Mouse (Mus musculus) liver, embryonic 14.5 days (tissue): ENCODE measurements around the gene Sorcs2. TPM values are rescaled to one million over a fixed set of nuclear protein-coding genes. Genes with fewer than 3 reads are reported as not detected.
A peak's percentile ranks its signal among the peaks of the same experiment; 100 is the strongest.

Experiments
- ATAC-seq: fragments of 200-750 bp; cut with Nextera tagmentation; 2 replicates; pipeline ENCODE4 v1.8.0; 2017; ENCODE audit warnings: moderate number of reproducible peaks, mild to moderate bottlenecking, moderate library complexity; ENCODE audit not compliant: insufficient read depth
- DNase-seq, 3 experiments: peaks; one replicate each; pipeline ENCODE4 v3.0.0-alpha.2; 2012 to 2013; ENCODE audit warnings: low read depth in 3 of 3, low spot score in 3 of 3
- H3K27ac ChIP-seq: fragments of 300-500 bp; sonication (generic); 2 replicates; pipeline ENCODE4 v1.5.1; 2014; ENCODE audit warnings: moderate library complexity, mild to moderate bottlenecking, control low read depth, inconsistent platforms
- H3K27me3 ChIP-seq: fragments of 300-500 bp; sonication (generic); 2 replicates; pipeline ENCODE4 v1.6.1; 2014; ENCODE audit warnings: mild to moderate bottlenecking, low read length, moderate library complexity; ENCODE audit not compliant: control insufficient read depth, insufficient read depth
- H3K36me3 ChIP-seq: fragments of 300-500 bp; sonication (generic); replicated peaks from 2 replicates; pipeline ENCODE4 v1.6.1; 2014; ENCODE audit warnings: low read depth; ENCODE audit not compliant: control insufficient read depth, insufficient read depth
- H3K4me1 ChIP-seq, 2 experiments: fragments of 200-500 bp in 1 of 2; fragments of 300-500 bp in 1 of 2; sonication (generic) in 1 of 2; replicated peaks; 2 replicates each; pipeline ENCODE4 v1.6.1; 2012 to 2014; ENCODE audit warnings: antibody characterized with exemption in 1 of 2, inconsistent platforms in 1 of 2, low read length in 1 of 2; ENCODE audit not compliant: control insufficient read depth in 2 of 2, insufficient read depth in 2 of 2
- H3K4me2 ChIP-seq: fragments of 300-500 bp; sonication (generic); 2 replicates; pipeline ENCODE4 v1.6.1; 2014; ENCODE audit warnings: low read depth, mild to moderate bottlenecking, control low read depth, moderate library complexity
- H3K4me3 ChIP-seq, 2 experiments: fragments of 200-500 bp in 1 of 2; fragments of 300-500 bp in 1 of 2; sonication (generic) in 1 of 2; 2 replicates each; pipeline ENCODE4 v1.5.1; 2012 to 2014; ENCODE audit warnings: low read depth in 2 of 2, low read length in 2 of 2, mild to moderate bottlenecking in 2 of 2, control low read depth in 1 of 2, inconsistent platforms in 1 of 2, moderate library complexity in 1 of 2; ENCODE audit not compliant: insufficient read depth in 1 of 2
- H3K9ac ChIP-seq: fragments of 300-500 bp; sonication (generic); replicated peaks from 2 replicates; pipeline ENCODE4 v1.6.1; 2014; ENCODE audit warnings: mild to moderate bottlenecking, control low read depth, moderate library complexity
- H3K9me3 ChIP-seq: fragments of 300-500 bp; sonication (generic); 2 replicates; pipeline ENCODE4 v1.6.1; 2016; ENCODE audit warnings: low read length, mixed read lengths; ENCODE audit not compliant: control insufficient read depth
- CTCF ChIP-seq: IDR thresholded peaks from 2 replicates; pipeline ENCODE4 v1.5.1; 2016; ENCODE audit warnings: antibody characterized with exemption, low read depth, control low read depth
- EP300 ChIP-seq: IDR thresholded peaks from 2 replicates; pipeline ENCODE4 v1.6.1; 2016; ENCODE audit warnings: antibody characterized with exemption, low read depth
- whole genome bisulfite sequencing: fragments of 180-500 bp; shearing (Covaris S2); extraction: QIAGEN DNeasy Blood & Tissue Kit; methylation state at CpG from one replicate; pipeline ENCODE4 v1.1.7; 2014; ENCODE audit not compliant: insufficient replicate concordance; 5-methylcytosine and 5-hydroxymethylcytosine counted together
- polyA plus RNA-seq, 2 experiments: library from polyadenylated mRNA; depleted of rRNA in 1 of 2; stranded (reverse) in 1 of 2; unstranded in 1 of 2; fragments of >200 nt; fragmentation: Nextera tagmentation in 1 of 2; extraction: Ambion mirVana in 1 of 2; gene quantifications; 2 replicates each; pipeline versions ENCODE4 v1.2.1 to v1.2.3; 2012 to 2014

Sorcs2 gene
- 0.33 and 0.42 TPM in 2 replicates for polyA plus RNA-seq (2012; rRNA removed)
- polyA plus RNA-seq (2014; fragmentation: Nextera tagmentation; extraction: Ambion mirVana), result 0.17 and 0.25 TPM in 2 replicates

DNA sequence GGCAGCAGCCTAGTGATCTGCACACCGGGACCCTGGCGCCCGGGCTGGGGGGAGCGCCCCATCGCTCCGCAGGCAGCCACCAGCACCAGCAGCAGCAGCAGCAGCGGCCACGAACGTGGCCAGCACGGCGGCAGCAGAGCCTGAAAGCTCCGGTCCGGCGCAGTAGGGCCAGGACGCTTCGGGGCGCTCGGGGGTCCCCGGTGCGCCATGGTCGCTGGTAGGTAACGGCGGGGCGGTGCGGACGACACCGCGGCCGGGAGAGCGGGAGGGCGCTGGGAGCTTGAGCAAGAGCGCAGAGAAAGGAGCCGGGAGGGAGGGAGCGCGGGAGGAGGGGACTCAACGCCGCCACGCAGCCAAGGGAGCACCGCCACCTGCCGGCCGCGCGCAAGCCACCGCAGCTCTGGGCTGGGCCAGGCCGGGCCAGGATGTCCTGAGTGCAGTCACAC, at the start of gene Sorcs2:
Gene Sorcs2 (minus strand): TSS at position 303 of the 446 bp plus-strand sequence.
- 1% methylated on average over 44 of the region's 45 CpGs for WGBS
- Histone ChIP-seq H3K36me3 (no peaks in the 10 kb centered on the region), H3K4me1 (no peaks in the 10 kb centered on the region), H3K4me2 (peak within 1 kb of the TSS; percentile 58), H3K27me3 (peaks cover 9% of the 10 kb centered on the region), H3K27ac (no peak within 1 kb of the TSS), H3K9me3 (no peaks in the 10 kb centered on the region), H3K4me3 (peak within 1 kb of the TSS; percentile 42 to 45), H3K9ac (no peak within 1 kb of the TSS)
- no peak for ATAC-seq
- TF ChIP-seq EP300 (no peak), CTCF (peak; percentile 67)
- peak in 2 of 3 experiments; percentile 13 to 17 for DNase-seq

DNA sequence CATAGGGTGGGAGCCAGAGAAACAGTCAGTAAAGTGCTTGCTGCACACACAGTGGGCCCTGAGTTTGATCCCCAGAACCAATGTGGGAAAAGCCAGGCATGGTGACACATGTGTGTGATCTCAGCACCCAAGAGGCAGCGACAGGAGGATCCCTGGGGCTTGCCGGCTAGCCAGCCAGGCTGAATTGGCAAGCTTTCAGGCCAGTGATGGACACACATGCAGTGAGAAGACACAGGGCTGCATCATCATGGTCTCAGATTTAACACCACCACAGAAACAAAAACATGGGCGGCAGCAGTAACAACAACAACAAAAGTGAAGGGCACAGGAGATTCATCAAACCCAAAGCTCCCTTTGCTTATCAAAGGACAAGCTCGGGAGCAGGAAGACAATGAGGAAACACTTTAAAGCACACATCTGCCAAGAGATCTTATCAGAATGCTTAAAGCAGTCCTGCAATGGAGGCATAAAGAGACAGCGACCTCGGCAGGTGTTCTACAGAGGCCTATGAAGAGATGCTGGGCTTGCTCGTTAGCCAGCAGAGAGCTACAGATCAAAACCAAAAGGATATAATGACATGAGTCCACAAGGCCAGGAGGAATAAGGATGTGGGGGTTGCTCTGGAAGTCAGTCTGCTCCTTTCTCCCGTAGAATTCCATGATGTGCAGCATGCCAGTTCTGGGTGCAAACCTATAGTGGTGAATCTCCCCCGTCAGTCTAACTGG, 48.4 kb upstream of the Sorcs2 start:
- Histone ChIP-seq H3K36me3 (no peaks in the 10 kb centered on the region), H3K4me3 (no peak overlapping the region), H3K9ac (no peak overlapping the region), H3K27ac (no peak overlapping the region), H3K9me3 (no peaks in the 10 kb centered on the region), H3K4me1 (0 out of 4 replicates have a peak, but pooled peaks cover 0 to under 1% of the 10 kb centered on the region in 2 experiments), H3K4me2 (no peak overlapping the region), H3K27me3 (peaks cover 5% of the 10 kb centered on the region)
- no peak for DNase-seq
- ATAC-seq, result no peak
- WGBS, result 19% methylated on average over 9 of the region's 9 CpGs
- no peak for TF ChIP-seq EP300
- TF ChIP-seq CTCF, result no peak

DNA sequence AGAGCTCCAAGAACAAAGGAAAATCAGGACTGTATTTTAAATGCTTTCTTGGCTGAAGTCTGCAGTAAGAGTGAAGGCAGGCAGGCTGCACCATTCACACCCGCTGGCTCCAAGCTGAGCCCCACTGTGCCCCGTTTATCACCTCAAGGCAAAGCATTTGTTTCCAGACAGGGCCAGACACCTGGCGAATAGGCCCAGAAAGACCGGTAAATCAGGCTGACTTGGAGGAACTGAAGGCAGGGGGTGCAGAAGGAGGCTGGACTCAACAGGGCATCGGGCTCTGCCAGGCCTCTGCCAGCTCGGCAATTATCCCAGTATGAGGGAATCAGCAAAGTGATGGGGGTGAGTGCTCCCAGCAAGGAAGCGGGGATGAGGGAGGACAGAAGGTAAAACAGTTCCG, 47.1 kb upstream of the Sorcs2 start:
- 17% methylated on average over 8 of the region's 8 CpGs for WGBS
- no peak overlapping the region for H3K4me3 ChIP-seq
- no peak for TF ChIP-seq CTCF
- TF ChIP-seq EP300, result no peak
- H3K9me3 ChIP-seq, result no peaks in the 10 kb centered on the region
- no peak overlapping the region for H3K9ac ChIP-seq
- no peak overlapping the region for H3K4me2 ChIP-seq
- no peaks in the 10 kb centered on the region for H3K4me1 ChIP-seq
- DNase-seq (no peak), ATAC-seq (no peak)
- H3K36me3 ChIP-seq, result no peaks in the 10 kb centered on the region
- no peak overlapping the region for H3K27ac ChIP-seq
- H3K27me3 ChIP-seq, result peaks cover 5% of the 10 kb centered on the region

DNA sequence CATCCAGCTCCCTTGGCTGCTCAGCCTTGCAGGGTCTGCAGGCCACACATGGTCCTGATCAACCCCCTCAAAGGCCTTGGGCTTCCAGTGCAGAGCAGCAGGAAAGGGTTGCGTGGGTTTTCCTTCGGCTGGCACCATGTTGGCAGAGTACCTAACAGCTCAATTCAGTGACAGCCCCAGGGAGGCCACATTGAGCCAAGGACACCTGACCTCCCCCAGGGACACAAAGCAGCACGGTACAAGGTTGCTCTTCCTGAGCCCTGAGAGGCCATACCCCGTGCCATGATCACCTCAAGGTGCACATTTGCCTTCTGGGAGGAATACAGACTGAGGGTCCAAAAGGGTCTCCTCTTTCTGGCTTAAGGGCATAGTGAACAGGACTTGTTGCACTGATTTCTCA, 46.7 kb upstream of the Sorcs2 start:
- 37% methylated on average over 4 of the region's 4 CpGs for WGBS
- DNase-seq (no peak), ATAC-seq (no peak)
- TF ChIP-seq CTCF (no peak), EP300 (no peak)
- no peak overlapping the region for H3K4me3 ChIP-seq
- H3K4me2 ChIP-seq, result no peak overlapping the region
- H3K4me1 ChIP-seq, result no peaks in the 10 kb centered on the region
- H3K36me3 ChIP-seq, result no peaks in the 10 kb centered on the region
- no peak overlapping the region for H3K27ac ChIP-seq
- peaks cover 5% of the 10 kb centered on the region for H3K27me3 ChIP-seq
- no peaks in the 10 kb centered on the region for H3K9me3 ChIP-seq
- H3K9ac ChIP-seq, result no peak overlapping the region

DNA sequence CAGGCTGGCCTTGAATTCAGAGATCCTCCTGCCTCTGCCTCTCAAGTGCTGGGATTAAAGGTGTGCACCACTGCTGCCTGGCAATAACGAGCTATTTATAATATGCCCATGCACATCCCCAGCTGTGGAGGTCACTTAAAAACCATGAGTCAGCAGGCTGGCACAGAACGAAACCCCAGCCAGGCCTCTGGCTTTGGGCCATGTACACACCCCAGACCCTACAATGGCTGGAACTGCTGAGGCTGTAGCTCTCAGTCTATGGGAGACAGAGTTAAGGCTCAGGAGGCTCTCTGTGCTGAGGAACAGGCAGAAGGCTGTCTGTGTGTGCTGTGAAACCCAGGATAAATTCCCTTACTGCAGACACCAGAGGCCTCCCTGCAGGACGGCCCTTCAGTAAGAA, 42.8 kb upstream of the Sorcs2 start:
- ATAC-seq, result no peak
- DNase-seq, result no peak
- H3K36me3 ChIP-seq, result no peaks in the 10 kb centered on the region
- H3K27me3 ChIP-seq, result peaks cover 5% of the 10 kb centered on the region
- TF ChIP-seq EP300 (no peak), CTCF (no peak)
- H3K4me3 ChIP-seq, result no peak overlapping the region
- no peaks in the 10 kb centered on the region for H3K4me1 ChIP-seq
- H3K4me2 ChIP-seq, result no peak overlapping the region
- no peak overlapping the region for H3K9ac ChIP-seq
- H3K27ac ChIP-seq, result no peak overlapping the region
- 53% methylated on average over 3 of the region's 3 CpGs for WGBS
- H3K9me3 ChIP-seq, result no peaks in the 10 kb centered on the region
